Mouse (Mus musculus): ENCODE measurements around the gene Wbp2. TPM values are rescaled to one million over a fixed set of nuclear protein-coding genes. Genes with fewer than 3 reads are reported as not detected.
A peak's percentile ranks its signal among the peaks of the same experiment; 100 is the strongest.

Gene Wbp2
- polyA plus RNA-seq, 1 experiment from 2014 or later, result 201 TPM

GRCm38 (mm10) chr11:116106963-116107776, 20.4 kb upstream of the Wbp2 start:
- H3K4me2 ChIP-seq (replicated peaks; ENCODE audit: low read depth), result peak overlapping the region; percentile 75
- TF ChIP-seq CTCF (IDR thresholded peaks at IDR 0.05; ENCODE audit: low read depth), result peak; percentile 44
- no peak for ATAC-seq
- H3K9ac ChIP-seq (ENCODE audit: low read depth, low read length), result no peak overlapping the region
- H3K4me1 ChIP-seq (replicated peaks; ENCODE audit: control insufficient read depth, insufficient read depth, low read length), result peaks cover 22% of the 10 kb centered on the region
- 54% methylated on average over 14 of the region's 14 CpGs for WGBS
- H3K36me3 ChIP-seq (ENCODE audit: control insufficient read depth, insufficient read depth), result no peaks in the 10 kb centered on the region
- H3K9me3 ChIP-seq (ENCODE audit: control insufficient read depth), result no peaks in the 10 kb centered on the region
- H3K27ac ChIP-seq (ENCODE audit: low read depth, low read length), result no peak overlapping the region
- peaks cover 28% of the 10 kb centered on the region for H3K27me3 ChIP-seq (replicated peaks; ENCODE audit: control insufficient read depth, insufficient read depth, low read length)
- peak overlapping the region; percentile 59 for H3K4me3 ChIP-seq (ENCODE audit: low read depth, low read length)

GRCm38 (mm10) chr11:116106154-116106962, 19.6 kb upstream of the Wbp2 start:
- no peak for ATAC-seq
- H3K4me1 ChIP-seq (replicated peaks; ENCODE audit: control insufficient read depth, insufficient read depth, low read length), result peaks cover 29% of the 10 kb centered on the region
- 37% methylated on average over 32 of the region's 32 CpGs for WGBS
- no peak overlapping the region for H3K9ac ChIP-seq (ENCODE audit: low read depth, low read length)
- H3K9me3 ChIP-seq (ENCODE audit: control insufficient read depth), result no peaks in the 10 kb centered on the region
- peak overlapping the region; percentile 75 for H3K4me2 ChIP-seq (replicated peaks; ENCODE audit: low read depth)
- H3K27ac ChIP-seq (ENCODE audit: low read depth, low read length), result no peak overlapping the region
- peaks cover 28% of the 10 kb centered on the region for H3K27me3 ChIP-seq (replicated peaks; ENCODE audit: control insufficient read depth, insufficient read depth, low read length)
- H3K36me3 ChIP-seq (ENCODE audit: control insufficient read depth, insufficient read depth), result no peaks in the 10 kb centered on the region
- H3K4me3 ChIP-seq (ENCODE audit: low read depth, low read length), result no peak overlapping the region
- TF ChIP-seq CTCF (IDR thresholded peaks at IDR 0.05; ENCODE audit: low read depth), result no peak

- no peak overlapping the region for H3K4me2 ChIP-seq (replicated peaks; ENCODE audit: low read depth)
- no peaks in the 10 kb centered on the region for H3K36me3 ChIP-seq (ENCODE audit: control insufficient read depth, insufficient read depth)
- peaks cover 24% of the 10 kb centered on the region for H3K27me3 ChIP-seq (replicated peaks; ENCODE audit: control insufficient read depth, insufficient read depth, low read length)
- H3K27ac ChIP-seq (ENCODE audit: low read depth, low read length), result no peak overlapping the region
- H3K4me1 ChIP-seq (replicated peaks; ENCODE audit: control insufficient read depth, insufficient read depth, low read length), result peaks cover 37% of the 10 kb centered on the region
- no peak for ATAC-seq
- 96% methylated on average over 2 of the region's 2 CpGs for WGBS
- H3K9me3 ChIP-seq (ENCODE audit: control insufficient read depth), result no peaks in the 10 kb centered on the region
- TF ChIP-seq CTCF (IDR thresholded peaks at IDR 0.05; ENCODE audit: low read depth), result no peak
- no peak overlapping the region for H3K9ac ChIP-seq (ENCODE audit: low read depth, low read length)
- H3K4me3 ChIP-seq (ENCODE audit: low read depth, low read length), result no peak overlapping the region
These were observed 18.3 kb upstream of the Wbp2 start for GRCm38 (mm10) chr11:116105065-116105464.

GRCm38 (mm10) chr11:116104006-116104646, 17.3 kb upstream of the Wbp2 start:
- no peak overlapping the region for H3K9ac ChIP-seq (ENCODE audit: low read depth, low read length)
- ATAC-seq, result peak; percentile 52

GRCm38 (mm10) chr11:116103572-116103971, 16.8 kb upstream of the Wbp2 start:
- H3K4me2 ChIP-seq (replicated peaks; ENCODE audit: low read depth), result no peak overlapping the region
- ATAC-seq, result no peak
- no peak overlapping the region for H3K4me3 ChIP-seq (ENCODE audit: low read depth, low read length)
- H3K9ac ChIP-seq (ENCODE audit: low read depth, low read length), result no peak overlapping the region
- 67% methylated on average over 11 of the region's 12 CpGs for WGBS
- no peaks in the 10 kb centered on the region for H3K9me3 ChIP-seq (ENCODE audit: control insufficient read depth)
- peaks cover 39% of the 10 kb centered on the region for H3K4me1 ChIP-seq (replicated peaks; ENCODE audit: control insufficient read depth, insufficient read depth, low read length)
- H3K27ac ChIP-seq (ENCODE audit: low read depth, low read length), result peak overlapping the region; percentile 50; the same call in 1 of the 2 replicates
- peaks cover 14% of the 10 kb centered on the region for H3K27me3 ChIP-seq (replicated peaks; ENCODE audit: control insufficient read depth, insufficient read depth, low read length)
- H3K36me3 ChIP-seq (ENCODE audit: control insufficient read depth, insufficient read depth), result no peaks in the 10 kb centered on the region
- no peak for TF ChIP-seq CTCF (IDR thresholded peaks at IDR 0.05; ENCODE audit: low read depth)

More at GRCm38 (mm10) chr11:116104006-116104646, 17.3 kb upstream of the Wbp2 start:
- WGBS, result 32% methylated on average over 14 of the region's 14 CpGs
- H3K4me1 ChIP-seq (replicated peaks; ENCODE audit: control insufficient read depth, insufficient read depth, low read length), result peaks cover 35% of the 10 kb centered on the region
- H3K27ac ChIP-seq (ENCODE audit: low read depth, low read length), result peak overlapping the region; percentile 50
- H3K4me2 ChIP-seq (replicated peaks; ENCODE audit: low read depth), result no peak overlapping the region
- H3K9me3 ChIP-seq (ENCODE audit: control insufficient read depth), result no peaks in the 10 kb centered on the region
- peaks cover 16% of the 10 kb centered on the region for H3K27me3 ChIP-seq (replicated peaks; ENCODE audit: control insufficient read depth, insufficient read depth, low read length)
- no peak overlapping the region for H3K4me3 ChIP-seq (ENCODE audit: low read depth, low read length)
- no peak for TF ChIP-seq CTCF (IDR thresholded peaks at IDR 0.05; ENCODE audit: low read depth)
- no peaks in the 10 kb centered on the region for H3K36me3 ChIP-seq (ENCODE audit: control insufficient read depth, insufficient read depth)

GRCm38 (mm10) chr11:116102472-116102871, 15.7 kb upstream of the Wbp2 start:
- Histone ChIP-seq H3K9me3 (ENCODE audit: control insufficient read depth) (no peaks in the 10 kb centered on the region), H3K4me1 (replicated peaks; ENCODE audit: control insufficient read depth, insufficient read depth, low read length) (peaks cover 36% of the 10 kb centered on the region), H3K27me3 (replicated peaks; ENCODE audit: control insufficient read depth, insufficient read depth, low read length) (peaks cover 5% of the 10 kb centered on the region), H3K4me3 (ENCODE audit: low read depth, low read length) (no peak overlapping the region), H3K9ac (ENCODE audit: low read depth, low read length) (peak overlapping the region; percentile 18; the same call in 1 of the 2 replicates), H3K4me2 (replicated peaks; ENCODE audit: low read depth) (peak overlapping the region; percentile 38), H3K27ac (ENCODE audit: low read depth, low read length) (peak overlapping the region; percentile 74; the same call in 1 of the 2 replicates), H3K36me3 (ENCODE audit: control insufficient read depth, insufficient read depth) (no peaks in the 10 kb centered on the region)
- no peak for TF ChIP-seq CTCF (IDR thresholded peaks at IDR 0.05; ENCODE audit: low read depth)
- no peak for ATAC-seq
- WGBS, result 55% methylated on average over 3 of the region's 4 CpGs

Data from intestine, postnatal 0 days (tissue).